Mouse (Mus musculus): Measurements from ENCODE around the gene Vps8. TPM values are rescaled to one million over a fixed set of nuclear protein-coding genes. Genes with fewer than 3 reads are reported as not detected.

The Vps8 gene
- 14.5 and 16.5 TPM in 2 replicates for polyA plus RNA-seq (2015; fragmentation: Nextera tagmentation; extraction: Ambion mirVana)

- Histone ChIP-seq H3K27ac (peak within 1 kb of the TSS; percentile 95), H3K27me3 (no peaks in the 10 kb centered on the region), H3K4me3 (peak within 1 kb of the TSS; percentile 83), H3K4me1 (peaks cover 3% of the 10 kb centered on the region; the same call in 1 of the 2 replicates), H3K36me3 (no peaks in the 10 kb centered on the region), H3K9ac (peak within 1 kb of the TSS; percentile 83), H3K4me2 (peak within 1 kb of the TSS; percentile 74), H3K9me3 (no peaks in the 10 kb centered on the region)
- ATAC-seq (ENCODE audit: insufficient number of reproducible peaks, low FRiP score, low TSS enrichment, low read depth): peak; percentile 94
- 1% methylated on average over 61 of the region's 71 CpGs for WGBS
These were observed at the start of gene Vps8 for GRCm38 (mm10) chr16:21422645-21423545. Vps8 (plus strand) TSS chr16:21423118.

- Histone ChIP-seq H3K4me2 (no peak overlapping the region), H3K27me3 (no peaks in the 10 kb centered on the region), H3K9me3 (no peaks in the 10 kb centered on the region), H3K36me3 (no peaks in the 10 kb centered on the region), H3K9ac (no peak overlapping the region), H3K27ac (no peak overlapping the region; the same call in 1 of the 2 replicates), H3K4me1 (peaks cover 34% of the 10 kb centered on the region), H3K4me3 (no peak overlapping the region)
- WGBS: 55% methylated on average over 7 of the region's 7 CpGs
- no peak for ATAC-seq (ENCODE audit: insufficient number of reproducible peaks, low FRiP score, low TSS enrichment, low read depth)
These were observed 49.5 kb upstream of the Vps8 start for GRCm38 (mm10) chr16:21373316-21373960.

- H3K4me3 ChIP-seq: no peak overlapping the region
- WGBS: 88% methylated on average over 4 of the region's 6 CpGs
- no peak overlapping the region for H3K27ac ChIP-seq
- peaks cover 38% of the 10 kb centered on the region for H3K4me1 ChIP-seq
- no peak overlapping the region for H3K4me2 ChIP-seq
- no peak overlapping the region for H3K9ac ChIP-seq
- no peaks in the 10 kb centered on the region for H3K27me3 ChIP-seq
- no peak for ATAC-seq (ENCODE audit: insufficient number of reproducible peaks, low FRiP score, low TSS enrichment, low read depth)
- H3K9me3 ChIP-seq: no peaks in the 10 kb centered on the region
- H3K36me3 ChIP-seq: no peaks in the 10 kb centered on the region
These were observed 48.9 kb upstream of the Vps8 start for GRCm38 (mm10) chr16:21374067-21374466.

GRCm38 (mm10) chr16:21375147-21375546 is 47.8 kb upstream of the Vps8 start:
- peaks cover 33% of the 10 kb centered on the region for H3K4me1 ChIP-seq
- H3K4me3 ChIP-seq: no peak overlapping the region
- H3K36me3 ChIP-seq: no peaks in the 10 kb centered on the region
- H3K4me2 ChIP-seq: no peak overlapping the region
- no peaks in the 10 kb centered on the region for H3K9me3 ChIP-seq
- no peak overlapping the region for H3K27ac ChIP-seq
- H3K27me3 ChIP-seq: no peaks in the 10 kb centered on the region
- H3K9ac ChIP-seq: no peak overlapping the region
- 84% methylated on average over 8 of the region's 8 CpGs for WGBS
- ATAC-seq (ENCODE audit: insufficient number of reproducible peaks, low FRiP score, low TSS enrichment, low read depth): no peak

GRCm38 (mm10) chr16:21376316-21376715 is 46.6 kb upstream of the Vps8 start:
- peak overlapping the region; percentile 74 for H3K27ac ChIP-seq

GRCm38 (mm10) chr16:21376949-21377604 is 45.8 kb upstream of the Vps8 start:
- H3K4me2 ChIP-seq: no peak overlapping the region
- no peak for ATAC-seq (ENCODE audit: insufficient number of reproducible peaks, low FRiP score, low TSS enrichment, low read depth)
- no peak overlapping the region for H3K9ac ChIP-seq
- H3K36me3 ChIP-seq: no peaks in the 10 kb centered on the region
- WGBS: 58% methylated on average over 7 of the region's 7 CpGs
- H3K9me3 ChIP-seq: no peaks in the 10 kb centered on the region
- H3K27ac ChIP-seq: peak overlapping the region; percentile 74
- H3K4me1 ChIP-seq: peaks cover 33% of the 10 kb centered on the region
- no peak overlapping the region for H3K4me3 ChIP-seq
- no peaks in the 10 kb centered on the region for H3K27me3 ChIP-seq

More at GRCm38 (mm10) chr16:21376316-21376715, 46.6 kb upstream of the Vps8 start:
- H3K4me2 ChIP-seq: no peak overlapping the region
- H3K4me1 ChIP-seq: peaks cover 33% of the 10 kb centered on the region
- H3K36me3 ChIP-seq: no peaks in the 10 kb centered on the region
- no peak for ATAC-seq (ENCODE audit: insufficient number of reproducible peaks, low FRiP score, low TSS enrichment, low read depth)
- H3K4me3 ChIP-seq: no peak overlapping the region
- H3K27me3 ChIP-seq: no peaks in the 10 kb centered on the region
- 74% methylated on average over 8 of the region's 8 CpGs for WGBS
- H3K9ac ChIP-seq: no peak overlapping the region
- no peaks in the 10 kb centered on the region for H3K9me3 ChIP-seq

GRCm38 (mm10) chr16:21377605-21377968 is 45.3 kb upstream of the Vps8 start:
- H3K27ac ChIP-seq: peak overlapping the region; percentile 74
- H3K9me3 ChIP-seq: no peaks in the 10 kb centered on the region
- 20% methylated on average over 4 of the region's 4 CpGs for WGBS
- no peak; the same call in 1 of the 2 replicates for ATAC-seq (ENCODE audit: insufficient number of reproducible peaks, low FRiP score, low TSS enrichment, low read depth)
- H3K9ac ChIP-seq: no peak overlapping the region
- no peak overlapping the region for H3K4me2 ChIP-seq
- H3K4me3 ChIP-seq: no peak overlapping the region
- H3K27me3 ChIP-seq: no peaks in the 10 kb centered on the region
- H3K36me3 ChIP-seq: no peaks in the 10 kb centered on the region
- H3K4me1 ChIP-seq: peaks cover 33% of the 10 kb centered on the region

GRCm38 (mm10) chr16:21381469-21381868 is 41.4 kb upstream of the Vps8 start:
- H3K27ac ChIP-seq: no peak overlapping the region

GRCm38 (mm10) chr16:21382152-21382911 is 40.6 kb upstream of the Vps8 start:
- ATAC-seq (ENCODE audit: insufficient number of reproducible peaks, low FRiP score, low TSS enrichment, low read depth): no peak
- peaks cover 19% of the 10 kb centered on the region for H3K4me1 ChIP-seq

More at GRCm38 (mm10) chr16:21381469-21381868, 41.4 kb upstream of the Vps8 start:
- Histone ChIP-seq H3K4me3 (no peak overlapping the region), H3K4me1 (peaks cover 28% of the 10 kb centered on the region), H3K27me3 (no peaks in the 10 kb centered on the region), H3K9me3 (no peaks in the 10 kb centered on the region), H3K9ac (no peak overlapping the region), H3K36me3 (no peaks in the 10 kb centered on the region), H3K4me2 (no peak overlapping the region)
- ATAC-seq (ENCODE audit: insufficient number of reproducible peaks, low FRiP score, low TSS enrichment, low read depth): no peak
- 76% methylated on average over 1 of the region's 1 CpGs for WGBS

GRCm38 (mm10) chr16:21385926-21386881 is 36.7 kb upstream of the Vps8 start:
- no peak overlapping the region for H3K27ac ChIP-seq
- 54% methylated on average over 14 of the region's 14 CpGs for WGBS

More at GRCm38 (mm10) chr16:21382152-21382911, 40.6 kb upstream of the Vps8 start:
- no peaks in the 10 kb centered on the region for H3K36me3 ChIP-seq
- H3K4me3 ChIP-seq: no peak overlapping the region
- no peak overlapping the region for H3K4me2 ChIP-seq
- H3K9me3 ChIP-seq: no peaks in the 10 kb centered on the region
- H3K9ac ChIP-seq: no peak overlapping the region
- 0 out of 2 replicates have a peak overlapping the region, but pooled peaks have one; percentile 17 for H3K27ac ChIP-seq
- H3K27me3 ChIP-seq: no peaks in the 10 kb centered on the region
- 43% methylated on average over 11 of the region's 11 CpGs for WGBS

More at GRCm38 (mm10) chr16:21385926-21386881, 36.7 kb upstream of the Vps8 start:
- ATAC-seq (ENCODE audit: insufficient number of reproducible peaks, low FRiP score, low TSS enrichment, low read depth): no peak
- no peaks in the 10 kb centered on the region for H3K36me3 ChIP-seq
- no peaks in the 10 kb centered on the region for H3K27me3 ChIP-seq
- no peak overlapping the region for H3K4me2 ChIP-seq
- H3K4me3 ChIP-seq: no peak overlapping the region
- H3K4me1 ChIP-seq: peaks cover 18% of the 10 kb centered on the region
- no peaks in the 10 kb centered on the region for H3K9me3 ChIP-seq
- H3K9ac ChIP-seq: no peak overlapping the region
